Mouse (Mus musculus) mesoderm, embryonic 11.5 days (tissue): Measurements from ENCODE around the gene Ccnyl1.
A peak's percentile ranks its signal among the peaks of the same experiment; 100 is the strongest.

Experiments used
- DNase-seq: peaks from one replicate; pipeline ENCODE4 v3.0.0-alpha.2; 2012; ENCODE audit warnings: low read depth, low spot score

Ccnyl1 gene

GRCm38 (mm10) chr1:64701780-64702179 is 11.5 kb downstream of the Ccnyl1 start:
- no peak for DNase-seq

- DNase-seq: peak; percentile 62
These were observed 15.0 kb downstream of the Ccnyl1 start for GRCm38 (mm10) chr1:64705230-64705629.

- DNase-seq: no peak
These were observed 16.4 kb downstream of the Ccnyl1 start for GRCm38 (mm10) chr1:64706610-64707009.

GRCm38 (mm10) chr1:64709891-64710290 is 19.6 kb downstream of the Ccnyl1 start:
- peak; percentile 42 for DNase-seq

- no peak for DNase-seq
These were observed 21.9 kb downstream of the Ccnyl1 start for GRCm38 (mm10) chr1:64712006-64712760.

GRCm38 (mm10) chr1:64715458-64715857 is 25.2 kb downstream of the Ccnyl1 start:
- DNase-seq: no peak

GRCm38 (mm10) chr1:64716589-64717304 is 26.5 kb downstream of the Ccnyl1 start:
- no peak for DNase-seq

- no peak for DNase-seq
These were observed 27.2 kb downstream of the Ccnyl1 start for GRCm38 (mm10) chr1:64717504-64717903.

- DNase-seq: no peak
These were observed 30.9 kb downstream of the Ccnyl1 start for GRCm38 (mm10) chr1:64721034-64721587.

- DNase-seq: no peak
These were observed 39.8 kb downstream of the Ccnyl1 start for GRCm38 (mm10) chr1:64730046-64730445.

GRCm38 (mm10) chr1:64731341-64732020 is 41.2 kb downstream of the Ccnyl1 start:
- no peak for DNase-seq

- DNase-seq: no peak
These were observed 41.9 kb downstream of the Ccnyl1 start for GRCm38 (mm10) chr1:64732161-64732560.

- no peak for DNase-seq
These were observed 42.5 kb downstream of the Ccnyl1 start for GRCm38 (mm10) chr1:64732637-64733200.

- peak; percentile 12 for DNase-seq
These were observed 43.4 kb downstream of the Ccnyl1 start for GRCm38 (mm10) chr1:64733453-64734245.

- peak; percentile 36 for DNase-seq
These were observed 44.8 kb downstream of the Ccnyl1 start for GRCm38 (mm10) chr1:64734771-64735750.

GRCm38 (mm10) chr1:64735781-64736680 is 45.8 kb downstream of the Ccnyl1 start:
- DNase-seq: peak; percentile 68

- DNase-seq: peak; percentile 15
These were observed 46.6 kb downstream of the Ccnyl1 start for GRCm38 (mm10) chr1:64736681-64737501.
